Mouse (Mus musculus) liver, adult 2 months (tissue): ENCODE results near the gene Nudt6.
A peak's percentile ranks its signal among the peaks of the same experiment; 100 is the strongest.

ENCODE experiments used
- CTCF ChIP-seq: fragments of 200-500 bp; IDR thresholded peaks from 2 replicates; pipeline ENCODE4 v1.5.1; 2011; ENCODE audit warnings: low read depth, low read length, control low read depth
- POLR2A ChIP-seq: fragments of 200-500 bp; IDR thresholded peaks from 2 replicates; pipeline ENCODE4 v1.6.1; 2011; ENCODE audit warnings: low read length, control low read depth; ENCODE audit not compliant: insufficient read depth; ENCODE audit errors: extremely low read depth

GRCm38 (mm10) chr3:37419458-37419991, 486 bp downstream of the Nudt6 start, which contains the start of gene Spata5:
- peak; percentile 56 for TF ChIP-seq POLR2A
- TF ChIP-seq CTCF: no peak
